Mouse (Mus musculus) G1E (cell line): ENCODE measurements around the gene Runx3. TPM values are rescaled to one million over a fixed set of nuclear protein-coding genes. Genes with fewer than 3 reads are reported as not detected.

ENCODE experiments used
- ATAC-seq: 2 replicates; pipeline ENCODE4 v1.8.0; 2016; ENCODE audit warnings: mild to moderate bottlenecking; ENCODE audit not compliant: insufficient number of reproducible peaks, poor library complexity, low FRiP score, severe bottlenecking; ENCODE audit errors: extremely low read depth
- DNase-seq: peaks from one replicate; pipeline ENCODE4 v3.0.0; 2012; ENCODE audit warnings: low spot score
- H3K27me3 ChIP-seq: 2 replicates; pipeline ENCODE4 v1.6.1; 2012; ENCODE audit warnings: mild to moderate bottlenecking, low read length, inconsistent platforms; ENCODE audit not compliant: insufficient read depth
- H3K36me3 ChIP-seq: replicated peaks from 2 replicates; pipeline ENCODE3; 2012; ENCODE audit warnings: mild to moderate bottlenecking, inconsistent platforms
- H3K4me1 ChIP-seq: 2 replicates; pipeline ENCODE4 v1.6.1; 2012; ENCODE audit warnings: low read depth, low read length, inconsistent platforms, mixed read lengths; ENCODE audit not compliant: insufficient read depth
- H3K4me3 ChIP-seq: 2 replicates; pipeline ENCODE4 v1.5.1; 2012; ENCODE audit warnings: low read depth, mild to moderate bottlenecking, inconsistent platforms, low read length, moderate library complexity, mixed read lengths
- H3K9me3 ChIP-seq: replicated peaks from 2 replicates; pipeline ENCODE4 v1.6.1; 2012; ENCODE audit warnings: inconsistent platforms
- CTCF ChIP-seq: IDR thresholded peaks from 2 replicates; pipeline ENCODE4 v1.5.1; 2012; ENCODE audit warnings: low read depth, low read length, inconsistent platforms, mixed read lengths
- GATA1 ChIP-seq: IDR thresholded peaks from 2 replicates; pipeline ENCODE4 v1.6.1; 2012; ENCODE audit warnings: borderline replicate concordance, low read length, inconsistent platforms, mixed read lengths
- GATA2 ChIP-seq: IDR thresholded peaks from 2 replicates; pipeline ENCODE4 v1.6.1; 2012; ENCODE audit warnings: low read depth, low read length, inconsistent platforms, borderline replicate concordance
- POLR2AphosphoS5 ChIP-seq: IDR thresholded peaks from 2 replicates; pipeline ENCODE4 v1.6.1; 2012; ENCODE audit warnings: low read depth, low read length, inconsistent platforms; ENCODE audit not compliant: insufficient replicate concordance
- TAL1 ChIP-seq: conservative IDR thresholded peaks from 2 replicates; pipeline ENCODE4 v1.6.1; 2012; ENCODE audit warnings: low read depth, low read length, inconsistent platforms, mixed read lengths
- polyA plus RNA-seq: library from polyadenylated mRNA; stranded (reverse); fragments of >175 nt; gene quantifications from 2 replicates; pipeline ENCODE4 v1.2.3, GENCODE M21; 2012
- total RNA-seq, 2 experiments: library from RNA; stranded (forward) in 1 of 2; stranded (reverse) in 1 of 2; fragments of 200-1000 nt in 1 of 2; fragments of >200 nt in 1 of 2; fragmentation: Nextera tagmentation in 1 of 2; gene quantifications; 2 replicates each; pipeline ENCODE4 v1.2.3; 2014 to 2017

The Runx3 gene
- total and polyA plus RNA-seq, 3 experiments = 0.05 to 0.55 TPM; not detected in 1

DNA sequence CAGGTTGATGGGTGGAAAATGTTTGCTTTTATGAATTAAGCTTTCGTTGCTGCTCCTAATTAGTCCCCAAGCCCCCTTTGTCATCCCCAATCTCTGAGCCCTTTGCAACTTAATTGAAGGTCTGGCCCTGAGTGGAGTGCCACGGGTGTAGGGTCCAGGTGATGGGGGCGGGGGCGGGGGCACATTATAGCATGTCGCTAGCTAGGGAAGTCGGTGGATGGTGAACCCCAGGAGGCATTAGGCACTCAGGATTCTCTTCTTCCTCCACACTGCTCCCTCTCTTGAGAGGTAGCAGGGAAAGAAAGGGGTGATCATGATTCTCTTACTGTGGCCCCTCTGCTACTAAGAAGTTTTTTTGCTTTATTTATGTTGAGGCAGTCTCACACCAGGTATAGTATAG is 36.1 kb downstream of the Runx3 start:
- Histone ChIP-seq H3K9me3 (peaks cover 37% of the 10 kb centered on the region), H3K4me1 (no peaks in the 10 kb centered on the region; the same call in 1 of the 2 replicates), H3K27me3 (no peaks in the 10 kb centered on the region; the same call in 1 of the 2 replicates), H3K36me3 (no peaks in the 10 kb centered on the region), H3K4me3 (no peak overlapping the region)
- DNase-seq = no peak
- no peak for TF ChIP-seq GATA1
- no peak for TF ChIP-seq POLR2AphosphoS5
- no peak for ATAC-seq

DNA sequence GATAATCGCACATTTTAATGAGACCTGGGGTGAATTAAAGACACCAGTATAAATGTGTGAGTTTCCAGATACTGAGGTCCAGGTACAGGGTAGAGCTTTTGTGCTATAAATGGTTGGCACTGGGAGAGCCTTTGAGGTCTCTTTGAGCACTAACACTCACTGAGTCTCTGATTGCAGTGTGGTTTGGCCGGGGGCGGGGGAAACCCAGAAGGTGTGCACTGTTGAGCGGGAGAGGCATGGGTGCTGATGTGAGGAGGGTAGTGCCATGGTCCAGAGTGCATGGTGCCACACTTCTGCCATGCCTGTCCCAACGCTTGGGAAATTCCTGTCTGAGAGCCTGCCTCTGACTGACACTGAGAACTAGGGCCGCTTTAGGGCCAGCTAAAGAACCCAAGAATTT is 36.9 kb downstream of the Runx3 start:
- H3K9me3 ChIP-seq = peaks cover 29% of the 10 kb centered on the region
- H3K4me1 ChIP-seq = no peaks in the 10 kb centered on the region; the same call in 1 of the 2 replicates
- no peak overlapping the region for H3K4me3 ChIP-seq
- DNase-seq = no peak
- no peak for ATAC-seq
- no peaks in the 10 kb centered on the region for H3K36me3 ChIP-seq
- no peaks in the 10 kb centered on the region; the same call in 1 of the 2 replicates for H3K27me3 ChIP-seq
- no peak for TF ChIP-seq GATA1
- no peak for TF ChIP-seq CTCF

DNA sequence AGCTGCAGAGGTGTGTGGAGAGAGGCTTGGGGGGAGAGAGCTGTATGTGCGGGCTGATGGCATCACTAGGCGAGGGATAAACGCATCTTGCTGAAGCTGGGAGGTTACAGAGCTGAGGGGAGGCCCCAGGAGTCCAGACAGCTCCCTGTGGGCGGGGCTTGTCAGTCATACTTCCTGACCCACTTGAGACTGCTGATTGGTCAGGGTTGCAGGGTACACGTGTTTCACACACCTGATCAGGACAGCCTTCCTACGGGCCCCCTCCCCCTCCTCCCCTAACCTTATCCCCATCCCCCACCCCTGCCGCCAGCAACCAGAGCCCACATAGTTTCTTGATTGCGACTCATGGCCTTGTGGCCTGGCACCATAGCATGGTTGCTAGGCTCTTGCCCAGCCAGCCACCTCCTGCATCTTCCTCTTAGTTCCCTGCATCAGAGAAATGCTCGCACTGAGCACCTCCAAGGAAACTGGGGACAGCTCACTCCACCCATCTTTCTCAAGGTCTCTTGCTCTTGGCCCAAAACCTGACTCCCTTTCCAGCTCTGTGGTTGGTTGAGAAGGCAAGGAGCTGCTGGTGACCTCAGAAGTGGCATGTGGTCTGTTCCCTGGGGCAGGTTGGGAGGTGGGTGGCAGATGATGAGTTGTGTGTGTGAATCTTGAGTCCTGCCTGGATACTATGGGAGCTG is 38.4 kb downstream of the Runx3 start:
- TF ChIP-seq GATA2 = no peak
- TF ChIP-seq TAL1 = no peak
- ATAC-seq = no peak
- no peak for DNase-seq
- Histone ChIP-seq H3K36me3 (no peaks in the 10 kb centered on the region), H3K27me3 (peaks cover 6% of the 10 kb centered on the region), H3K4me1 (no peaks in the 10 kb centered on the region; the same call in 1 of the 2 replicates), H3K9me3 (peaks cover 15% of the 10 kb centered on the region), H3K4me3 (no peak overlapping the region)

DNA sequence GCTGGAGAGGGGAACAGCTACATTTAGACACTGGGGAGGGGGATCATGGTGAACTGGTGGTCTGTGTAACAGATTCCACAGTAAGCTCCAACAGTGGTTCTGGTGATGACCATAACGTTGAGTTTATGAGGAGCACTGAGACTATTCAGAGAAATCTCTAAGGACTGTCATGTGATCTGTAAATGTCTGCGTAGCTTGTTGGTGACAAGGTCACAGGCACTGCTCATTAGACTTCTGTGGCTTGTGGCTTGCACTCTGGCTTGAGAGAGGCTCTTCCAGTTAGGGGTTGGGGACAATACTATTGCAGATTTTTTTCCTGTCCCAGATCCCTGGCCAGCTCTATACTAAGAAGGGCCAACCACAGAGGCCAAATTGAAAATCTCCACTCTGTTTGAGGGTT is 39.2 kb downstream of the Runx3 start:
- no peak for ATAC-seq
- no peaks in the 10 kb centered on the region for H3K36me3 ChIP-seq

DNA sequence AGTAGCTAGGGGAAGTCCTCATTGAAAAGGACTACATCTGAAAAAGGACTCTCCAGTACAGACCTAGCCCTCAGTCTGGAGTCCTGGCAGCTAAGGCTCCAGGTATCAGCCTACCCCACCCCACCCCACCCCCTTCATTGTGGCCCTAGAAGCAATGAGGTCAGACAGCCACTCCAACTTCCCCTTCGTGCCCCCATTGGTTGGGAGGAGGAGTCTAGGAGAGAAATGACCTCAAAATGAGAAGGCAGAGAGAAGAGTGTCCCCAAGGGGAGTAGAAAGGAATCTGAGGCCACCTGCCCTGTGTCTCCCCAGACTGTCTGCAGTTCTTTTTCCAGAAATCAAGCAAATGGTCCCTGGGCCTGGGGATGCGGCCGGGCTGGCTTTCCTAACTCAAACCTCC is 39.7 kb downstream of the Runx3 start:
- no peak for DNase-seq

More for the DNA sequence above, 39.2 kb downstream of the Runx3 start:
- Histone ChIP-seq H3K4me3 (no peak overlapping the region), H3K27me3 (peaks cover 10% of the 10 kb centered on the region), H3K4me1 (no peaks in the 10 kb centered on the region; the same call in 1 of the 2 replicates), H3K9me3 (peaks cover 7% of the 10 kb centered on the region)
- TF ChIP-seq CTCF (no peak), TAL1 (no peak), GATA1 (no peak), POLR2AphosphoS5 (no peak), GATA2 (no peak)
- no peak for DNase-seq

DNA sequence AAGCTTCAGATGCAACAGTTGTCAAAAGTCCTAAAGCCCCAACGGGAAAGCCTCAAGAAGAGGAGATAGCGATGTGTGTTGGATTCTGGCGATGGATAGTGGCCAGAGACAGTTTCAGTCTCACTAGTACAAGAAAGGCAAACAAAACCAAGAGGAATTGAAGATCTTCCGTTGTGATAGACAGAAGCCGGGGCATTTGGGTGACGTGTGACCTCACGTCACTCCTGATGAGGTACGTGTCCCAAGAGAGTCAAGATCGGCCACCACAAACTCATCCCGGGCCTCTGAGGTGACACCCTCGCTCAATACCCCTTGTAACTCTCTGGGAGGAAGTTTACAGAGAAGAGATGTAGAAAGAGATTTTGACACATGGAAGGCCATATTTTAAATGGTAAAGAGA is 41.0 kb downstream of the Runx3 start:
- ATAC-seq = no peak
- no peaks in the 10 kb centered on the region for H3K36me3 ChIP-seq
- H3K4me1 ChIP-seq = no peaks in the 10 kb centered on the region; the same call in 1 of the 2 replicates

More for the DNA sequence above, 39.7 kb downstream of the Runx3 start:
- H3K4me3 ChIP-seq = no peak overlapping the region
- H3K27me3 ChIP-seq = peaks cover 11% of the 10 kb centered on the region
- peaks cover 6% of the 10 kb centered on the region for H3K9me3 ChIP-seq
- TF ChIP-seq TAL1 (no peak), GATA2 (no peak), POLR2AphosphoS5 (no peak), GATA1 (no peak), CTCF (no peak)
- H3K4me1 ChIP-seq = no peaks in the 10 kb centered on the region; the same call in 1 of the 2 replicates
- no peaks in the 10 kb centered on the region for H3K36me3 ChIP-seq
- ATAC-seq = no peak

DNA sequence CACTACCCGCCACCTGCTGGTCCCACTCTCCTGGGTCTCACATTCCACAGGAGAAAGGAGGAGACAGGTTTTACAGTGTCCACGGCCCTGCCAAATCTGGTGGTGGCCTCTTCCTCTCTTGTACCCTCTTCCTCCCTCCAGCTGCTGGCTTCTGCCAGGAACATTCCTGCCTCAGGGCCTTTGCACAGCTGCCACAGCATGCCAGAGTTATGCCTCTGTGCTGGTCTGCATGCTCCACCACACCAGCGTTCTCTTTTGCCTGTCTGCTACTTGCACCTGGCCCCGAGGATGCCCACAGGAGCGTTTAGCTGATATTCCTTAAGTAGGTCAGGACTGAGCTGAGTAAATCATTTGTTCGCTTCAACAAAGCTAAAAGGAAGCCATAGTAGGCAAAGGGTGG is 45.3 kb downstream of the Runx3 start:
- H3K36me3 ChIP-seq = no peaks in the 10 kb centered on the region
- H3K9me3 ChIP-seq = peaks cover 5% of the 10 kb centered on the region; the same call in 1 of the 2 replicates
- peaks cover 12% of the 10 kb centered on the region for H3K4me1 ChIP-seq
- H3K27me3 ChIP-seq = peaks cover 66% of the 10 kb centered on the region
- DNase-seq = no peak
- no peak for ATAC-seq
- no peak for TF ChIP-seq CTCF
- TF ChIP-seq TAL1 = no peak
- TF ChIP-seq GATA1 = no peak
- no peak for TF ChIP-seq POLR2AphosphoS5
- TF ChIP-seq GATA2 = no peak
- H3K4me3 ChIP-seq = no peak overlapping the region

More for the DNA sequence above, 41.0 kb downstream of the Runx3 start:
- TF ChIP-seq CTCF = no peak
- peaks cover 24% of the 10 kb centered on the region for H3K27me3 ChIP-seq
- peaks cover 5% of the 10 kb centered on the region; the same call in 1 of the 2 replicates for H3K9me3 ChIP-seq
- no peak for DNase-seq
- H3K4me3 ChIP-seq = no peak overlapping the region
